Mouse (Mus musculus) C2C12 (cell line): ENCODE results near the gene Bicd2.

Experiments
- CEBPB ChIP-seq: IDR thresholded peaks from one replicate; pipeline ENCODE4 v1.6.1; 2011; ENCODE audit warnings: low read depth, mild to moderate bottlenecking, control low read depth, moderate library complexity
- CTCF ChIP-seq: IDR thresholded peaks from one replicate; pipeline ENCODE4 v1.5.1; 2011; ENCODE audit not compliant: control insufficient read depth, insufficient read depth, insufficient read length
- FOSL1 ChIP-seq: IDR thresholded peaks from one replicate; pipeline ENCODE4 v1.8.0; 2011; ENCODE audit warnings: mild to moderate bottlenecking, low read length; ENCODE audit not compliant: poor library complexity, insufficient read depth, severe bottlenecking
- MAX ChIP-seq: IDR thresholded peaks from one replicate; pipeline ENCODE4 v1.6.1; 2011; ENCODE audit warnings: mild to moderate bottlenecking, control low read depth
- MYOG ChIP-seq: IDR thresholded peaks from one replicate; pipeline ENCODE4 v1.6.1; 2011; ENCODE audit not compliant: control insufficient read depth, insufficient read length; ENCODE audit errors: extremely low read depth

DNA sequence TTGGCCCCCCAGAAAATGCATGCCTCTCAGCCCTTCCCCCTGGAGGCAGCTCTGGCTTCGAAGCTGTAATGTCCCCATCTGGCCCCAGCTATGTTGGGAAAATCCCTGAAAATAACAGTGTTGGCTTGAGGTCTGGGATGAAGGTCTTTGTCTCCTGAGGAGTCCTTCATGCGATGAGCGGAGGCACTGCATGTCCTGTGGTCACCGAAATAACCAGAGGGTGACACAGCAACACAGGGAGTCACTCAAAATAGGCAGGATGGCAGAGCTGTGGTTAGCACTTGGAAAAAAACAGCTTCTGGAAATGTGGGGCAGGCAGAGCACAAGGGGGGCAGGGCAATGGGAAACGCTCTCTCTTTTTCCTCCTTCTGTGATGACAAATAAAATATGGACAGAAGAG is 19.2 kb upstream of the Bicd2 start:
- TF ChIP-seq MAX (peak; percentile 85), CTCF (no peak), FOSL1 (peak; percentile 78), MYOG (no peak), CEBPB (no peak)
